In genomic region chr6:90537941-90538340, GRCm38 (mm10) we compare ENCODE assay signal across 8 mouse cellular contexts. TPM values are rescaled to one million over a fixed set of nuclear protein-coding genes. Genes with fewer than 3 reads are reported as not detected.
DNase-seq lines count a peak whose midpoint lies in the region; ATAC-seq lines count a peak whose summit lies in the region.

No protein-coding gene starts in this region.

- no peaks in the 10 kb centered on the region for H3K9me3 ChIP-seq in kidney, embryonic 16.5 days (ENCODE audit: low read length)
- no peaks in the 10 kb centered on the region for H3K9me3 ChIP-seq in stomach, embryonic 14.5 days (ENCODE audit: control insufficient read depth, low read depth, low read length)

- peak; percentile 83 for ATAC-seq in kidney, embryonic 16.5 days (ENCODE audit: low FRiP score, low TSS enrichment)
- peak; percentile 72; the same call in 1 of the 2 replicates for ATAC-seq in stomach, embryonic 14.5 days (ENCODE audit: insufficient number of reproducible peaks, insufficient read depth, low FRiP score, low read depth)

- no peaks in the 10 kb centered on the region for H3K4me1 ChIP-seq in kidney, embryonic 16.5 days (ENCODE audit: insufficient read depth, low read length)
- no peaks in the 10 kb centered on the region for H3K4me1 ChIP-seq in stomach, embryonic 14.5 days (ENCODE audit: control insufficient read depth, insufficient read depth, low read length)

- H3K9ac ChIP-seq in kidney, embryonic 16.5 days (replicated peaks; ENCODE audit: low read length), result no peak overlapping the region
- no peak overlapping the region for H3K9ac ChIP-seq in stomach, embryonic 14.5 days (replicated peaks; ENCODE audit: low read depth, low read length)

- 6% methylated on average over 7 of the region's 7 CpGs for whole genome bisulfite sequencing in kidney, embryonic 16.5 days
- 6% methylated on average over 7 of the region's 7 CpGs for WGBS in stomach, embryonic 14.5 days

- H3K27ac ChIP-seq in kidney, embryonic 16.5 days (ENCODE audit: low read length), result no peak overlapping the region
- H3K27ac ChIP-seq in stomach, embryonic 14.5 days (ENCODE audit: low read length), result no peak overlapping the region

- peak; percentile 36 for DNase-seq in 3134 (ENCODE audit: extremely low read depth, insufficient read length, low spot score)
- DNase-seq in adrenal gland, adult (ENCODE audit: inconsistent age in 2 of 2, low spot score in 1 of 2), result peak; percentile 83 to 94
- DNase-seq in embryo, embryonic 10 days (ENCODE audit: low spot score), result peak; percentile 69
- DNase-seq in gastrocnemius, postnatal 4 days (ENCODE audit: low spot score in 2 of 2), result peak; percentile 55 to 75
- DNase-seq in liver, result peak; percentile 73
- peak; percentile 62 for DNase-seq in naive thymus-derived CD4-positive, alpha-beta T cell, adult 2 months (ENCODE audit: low read depth)

- H3K36me3 ChIP-seq in kidney, embryonic 16.5 days (ENCODE audit: insufficient read depth, low read length), result no peaks in the 10 kb centered on the region
- no peaks in the 10 kb centered on the region for H3K36me3 ChIP-seq in stomach, embryonic 14.5 days (ENCODE audit: control insufficient read depth, insufficient read depth, low read length)

- no peak overlapping the region for H3K4me3 ChIP-seq in kidney, embryonic 16.5 days (ENCODE audit: low read length)
- H3K4me3 ChIP-seq in stomach, embryonic 14.5 days (ENCODE audit: low read depth, low read length), result no peak overlapping the region

- no peaks in the 10 kb centered on the region for H3K27me3 ChIP-seq in kidney, embryonic 16.5 days (ENCODE audit: insufficient read depth, low read length)
- H3K27me3 ChIP-seq in stomach, embryonic 14.5 days (ENCODE audit: control insufficient read depth, insufficient read depth, low read length), result no peaks in the 10 kb centered on the region

- H3K4me2 ChIP-seq in kidney, embryonic 16.5 days (replicated peaks; ENCODE audit: low read depth, low read length), result no peak overlapping the region
- no peak overlapping the region for H3K4me2 ChIP-seq in stomach, embryonic 14.5 days (replicated peaks; ENCODE audit: low read depth, low read length)

RNA-seq across cellular contexts. Expression of gene Aldh1l1, which starts 51.7 kb away (rescaled TPM):
- 1 to 10 TPM; 2.2 to 2.9 TPM for total RNA-seq in gastrocnemius, postnatal 4 days (2021)
- polyA plus RNA-seq in kidney, embryonic 16.5 days (2015; fragmentation: Nextera tagmentation; extraction: Ambion mirVana), result 21.1 and 23.4 TPM in 2 replicates
- polyA plus RNA-seq in stomach, embryonic 14.5 days (2014; fragmentation: Nextera tagmentation; extraction: Ambion mirVana), result 2.5 and 4.3 TPM in 2 replicates

Comparison
In these comparisons a context has a peak if more than half of its experiments do, and no peak if none do; other contexts are left out.
1. DNase-seq: peak in every context shown above with its lines; median percentile 88 in adrenal gland, adult; 73 in liver; 69 in embryo, embryonic 10 days; 65 in gastrocnemius, postnatal 4 days; 62 in naive thymus-derived CD4-positive, alpha-beta T cell, adult 2 months; 36 in 3134.